Mouse (Mus musculus) liver, embryonic 14 days (tissue): Measurements from ENCODE around the gene Bicral. TPM values are rescaled to one million over a fixed set of nuclear protein-coding genes. Genes with fewer than 3 reads are reported as not detected.

Source experiments
- polyA plus RNA-seq: library from polyadenylated mRNA; depleted of rRNA; stranded (reverse); fragments of >200 nt; gene quantifications from 2 replicates; pipeline ENCODE4 v1.2.3, GENCODE M21; 2012; rRNA removed

The Bicral gene
- 2.9 TPM in 2 replicates for polyA plus RNA-seq

DNA sequence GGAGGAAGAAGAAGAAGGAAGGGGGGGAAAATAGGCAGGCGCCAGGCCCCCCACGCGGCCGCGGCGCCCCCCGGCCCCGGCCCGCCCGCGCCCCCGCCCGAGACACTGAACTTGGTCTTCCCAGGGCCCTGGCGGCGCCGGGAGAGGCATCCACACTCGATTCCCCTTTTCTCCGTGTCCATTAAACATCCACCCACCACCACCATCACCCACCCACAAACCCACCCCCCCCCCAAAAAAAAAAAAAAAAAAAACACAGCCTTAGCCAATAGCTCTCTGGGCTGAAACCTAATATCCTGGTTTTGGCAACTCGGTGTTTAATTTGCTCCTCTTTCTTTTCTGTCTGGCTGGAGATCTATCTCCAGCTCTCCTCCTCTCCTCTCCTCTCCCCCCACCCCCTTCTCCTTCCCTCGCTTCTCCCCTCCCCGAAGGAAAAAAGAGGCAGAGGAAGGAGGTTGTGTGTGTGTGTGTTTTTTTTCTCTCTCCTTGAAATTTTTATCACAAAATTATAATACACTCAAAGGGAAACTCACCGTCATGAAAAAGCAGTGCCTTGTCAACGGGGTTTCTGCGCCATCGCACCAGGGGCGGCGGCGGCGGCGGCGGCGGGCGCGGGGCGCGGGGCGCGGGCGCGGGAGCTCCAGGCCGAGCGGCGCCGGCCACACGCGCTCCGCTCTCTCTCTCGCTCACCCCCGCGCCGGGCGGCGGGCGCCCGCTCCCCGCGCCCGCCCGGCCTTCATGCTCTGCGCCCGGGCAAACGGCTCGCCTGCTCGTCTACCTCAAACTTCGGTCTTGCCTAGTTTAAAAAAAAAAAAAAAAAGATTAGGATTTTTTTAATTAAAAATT lies at the start of gene Bicral:
Gene Bicral, minus strand, starts transcription at position 580 of the 846 bp plus-strand sequence.

GRCm38 (mm10) chr17:46890116-46890815 lies 32.0 kb upstream of the Bicral start, which contains the start of gene Tbcc:
Gene Tbcc (plus strand): TSS chr17:46890684.

DNA sequence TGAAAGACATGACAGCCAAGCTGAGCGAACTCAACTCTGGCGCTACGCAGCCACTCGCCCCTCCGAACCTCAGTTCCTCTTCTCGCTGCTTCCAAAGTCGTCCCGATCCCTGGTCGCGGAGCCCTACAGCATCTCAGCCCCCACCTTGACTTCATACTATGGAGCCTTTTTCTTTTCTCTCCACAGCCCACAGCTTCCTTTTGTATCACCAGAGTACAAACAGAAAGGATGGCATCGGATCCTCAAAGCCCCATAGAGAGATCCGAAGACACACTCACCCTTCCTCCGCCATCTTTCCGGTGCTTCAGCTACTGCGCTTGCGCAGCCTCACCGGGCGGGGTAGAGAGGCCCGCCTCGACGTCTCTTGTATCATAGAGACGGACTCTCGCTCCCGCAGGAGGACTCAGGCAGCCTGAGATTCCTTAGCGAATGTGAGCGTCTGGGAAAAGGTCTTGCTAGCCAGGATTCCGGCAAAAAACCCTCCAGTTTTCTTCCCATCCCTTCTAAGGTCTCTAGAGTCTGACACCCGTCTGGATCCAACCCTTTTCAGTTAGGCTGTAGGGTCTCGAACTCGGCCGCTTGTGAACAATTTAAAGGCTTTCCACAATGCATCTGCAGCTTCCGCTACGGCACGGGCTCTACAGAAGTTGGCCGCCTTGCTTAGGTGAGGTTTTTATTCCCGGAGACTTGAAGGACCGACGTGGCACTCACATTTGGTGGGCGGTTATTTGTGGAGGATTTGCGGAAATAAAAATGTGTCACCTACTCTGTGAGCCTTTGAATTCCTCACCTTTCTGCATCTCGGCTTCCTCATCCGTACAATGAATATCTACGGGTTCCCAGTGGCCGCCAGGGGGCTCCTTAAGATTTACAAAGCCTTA lies 75.7 kb downstream of the Bicral start, which contains the start of gene Rpl7l1:
Gene Rpl7l1, minus strand, starts transcription at position 332 of the 881 bp plus-strand sequence.

GRCm38 (mm10) chr17:46772404-46773277 lies 85.6 kb downstream of the Bicral start, which contains the start of gene 2310039H08Rik:
Gene 2310039H08Rik (plus strand): TSS chr17:46772635.

DNA sequence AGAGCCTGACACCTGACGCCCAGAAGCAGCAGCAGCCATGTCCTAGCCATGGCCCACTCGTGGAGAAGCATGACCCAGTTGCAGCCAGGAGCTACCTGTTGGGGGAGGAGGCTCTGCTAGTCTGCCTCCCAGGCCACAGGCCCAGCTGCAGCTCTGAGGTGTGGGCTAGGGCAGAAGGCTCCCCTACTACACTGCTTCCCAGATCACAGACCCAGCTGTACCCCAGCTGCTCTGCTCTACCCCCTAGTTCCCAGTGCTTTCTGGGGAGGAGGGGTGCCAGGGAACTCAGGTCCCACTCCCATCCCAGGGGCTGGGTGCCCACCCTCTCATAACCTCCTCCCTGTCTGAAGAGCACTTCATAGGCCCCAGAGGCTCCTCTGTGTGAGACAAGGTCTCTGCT lies 94.7 kb downstream of the Bicral start, which contains the start of gene Ptcra:
Gene Ptcra, minus strand, starts transcription at position 169 of the 400 bp plus-strand sequence.

DNA sequence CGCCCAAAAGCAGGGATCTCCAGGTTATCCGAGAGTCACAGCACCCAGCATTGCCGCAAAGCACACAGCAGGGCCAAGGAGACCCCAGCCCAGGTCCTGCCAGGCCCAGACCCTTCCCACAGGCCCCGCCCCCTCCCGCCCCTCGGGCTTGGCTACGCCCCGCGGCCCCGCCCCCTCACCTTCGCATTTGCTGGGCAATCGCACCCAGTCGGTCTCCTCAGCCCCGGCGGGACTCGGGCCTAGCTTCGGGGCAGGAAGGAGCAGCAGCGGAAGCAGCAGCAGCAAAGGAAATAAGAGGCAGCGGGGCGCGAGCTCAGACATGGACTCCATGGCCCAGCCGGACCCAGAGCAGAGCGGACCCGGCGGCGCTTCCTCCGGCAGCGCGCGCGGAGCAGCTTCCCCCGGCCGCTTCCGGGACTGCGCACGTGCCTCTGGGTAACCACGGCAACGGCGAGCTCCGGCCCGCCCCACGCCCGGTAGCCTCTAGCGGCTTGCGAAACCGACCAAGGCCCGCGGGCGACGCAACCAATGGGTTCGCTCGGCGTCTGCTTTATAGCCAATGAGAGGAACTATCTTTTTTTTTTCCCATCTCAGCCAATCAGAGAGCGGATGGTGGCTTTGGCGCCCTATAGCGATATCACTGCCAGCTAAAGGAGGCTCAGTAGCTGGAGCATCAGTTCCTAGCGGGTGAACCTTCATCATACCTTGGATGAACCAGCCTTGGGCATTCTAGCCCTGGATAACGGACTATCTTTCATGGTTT lies 106.3 kb downstream of the Bicral start, which contains the start of gene Cnpy3:
Gene Cnpy3, minus strand, starts transcription at position 421 of the 763 bp plus-strand sequence.

Other genes with a start within 250 kb of the Bicral start
- 3.6 and 3.7 TPM in 2 replicates for gene Ptk7, start 229.0 kb downstream of the Bicral start, polyA plus RNA-seq
- gene Klc4, start 212.5 kb downstream of the Bicral start, polyA plus RNA-seq, result 3.3 and 4.2 TPM in 2 replicates
- gene Mrpl2, start 212.3 kb downstream of the Bicral start, polyA plus RNA-seq, result 35.6 and 37.0 TPM in 2 replicates
- 13.2 and 13.9 TPM in 2 replicates for gene Cul7, start 208.1 kb downstream of the Bicral start, polyA plus RNA-seq
- 21.1 and 24.2 TPM in 2 replicates for gene Rrp36, start 184.1 kb downstream of the Bicral start, polyA plus RNA-seq
- 38.2 and 43.8 TPM in 2 replicates for gene Mea1, start 179.7 kb downstream of the Bicral start, polyA plus RNA-seq
- gene Klhdc3, start 177.6 kb downstream of the Bicral start, polyA plus RNA-seq, result 34.0 and 41.3 TPM in 2 replicates
- gene Ppp2r5d, start 153.4 kb downstream of the Bicral start, polyA plus RNA-seq, result 22.5 and 25.0 TPM in 2 replicates
- 8.4 and 8.9 TPM in 2 replicates for gene Pex6, start 147.0 kb downstream of the Bicral start, polyA plus RNA-seq
- gene Gnmt, start 129.3 kb downstream of the Bicral start, polyA plus RNA-seq, result 15.3 and 17.4 TPM in 2 replicates
- gene Cnpy3, start 106.3 kb downstream of the Bicral start, polyA plus RNA-seq, result 17.8 and 18.8 TPM in 2 replicates
- 0.01 and 0.07 TPM in 2 replicates for gene Ptcra, start 94.8 kb downstream of the Bicral start, polyA plus RNA-seq
- 32.9 and 35.8 TPM in 2 replicates for gene 2310039H08Rik, start 85.8 kb downstream of the Bicral start, polyA plus RNA-seq
- 44.3 and 52.4 TPM in 2 replicates for gene Rpl7l1, start 75.8 kb downstream of the Bicral start, polyA plus RNA-seq
- 8.6 and 9.1 TPM in 2 replicates for gene Tbcc, start 32.2 kb upstream of the Bicral start, polyA plus RNA-seq
- gene Prph2, start 52.0 kb upstream of the Bicral start, polyA plus RNA-seq, result not detected in 2 replicates
- 9.1 and 10.7 TPM in 2 replicates for gene Ubr2, start 152.1 kb upstream of the Bicral start, polyA plus RNA-seq